Comparison of ENCODE assay signal across 9 mouse cellular contexts in genomic region chr1:62780068-62780761, GRCm38 (mm10).
A peak's percentile ranks its signal among the peaks of the same experiment; 100 is the strongest.
DNase-seq lines count a peak whose midpoint lies in the region; ATAC-seq and TF ChIP-seq lines count a peak whose summit lies in the region.
"Had no signal": no experiment of that assay in that cellular context is flagged by ENCODE, and none has a peak within 500 bp of the region (broad histone marks: within the 10 kb centered on the region; RNA-seq: fewer than 3 reads in every experiment).

No protein-coding gene starts in this region.

- H3K27me3 ChIP-seq in heart, embryonic 10.5 days (ENCODE audit: insufficient read depth, poor library complexity, severe bottlenecking) = no peaks in the 10 kb centered on the region
- no peaks in the 10 kb centered on the region for H3K27me3 ChIP-seq in heart, embryonic 16.5 days (ENCODE audit: control insufficient read depth, insufficient read depth, low read length)
- no peaks in the 10 kb centered on the region for H3K27me3 ChIP-seq in midbrain, embryonic 16.5 days (ENCODE audit: control insufficient read depth, insufficient read depth, low read depth, low read length)
- no peaks in the 10 kb centered on the region for H3K27me3 ChIP-seq in liver, postnatal 0 days (ENCODE audit: insufficient read depth, low read length)
- 0 out of 2 replicates have a peak, but pooled peaks cover 6% of the 10 kb centered on the region for H3K27me3 ChIP-seq in kidney, embryonic 16.5 days (ENCODE audit: insufficient read depth, low read length)

- intact Hi-C loops in heart, postnatal 36 days (cut with DNase I) = loop anchor here (10.0 kb wide), 1 partner anchor 1405 kb away; no protein-coding TSS in a partner anchor

- DNase-seq in heart, embryonic 10.5 days (ENCODE audit: low spot score) = no peak
- no peak for DNase-seq in heart, postnatal 36 days
- peak; percentile 25 for DNase-seq in R1 (ENCODE audit: low read depth, low spot score)
- DNase-seq in liver, postnatal 0 days = no peak
- no peak for DNase-seq in layer of hippocampus, adult 18-20 months (ENCODE audit: low spot score in 2 of 2)
- DNase-seq: lung, adult 18-20 months had no signal

- peak overlapping the region; percentile 59; the same call in 1 of the 2 replicates for H3K27ac ChIP-seq in heart, embryonic 10.5 days
- H3K27ac ChIP-seq in heart, embryonic 16.5 days (ENCODE audit: low read length) = no peak overlapping the region
- peak overlapping the region; percentile 38 for H3K27ac ChIP-seq in midbrain, embryonic 16.5 days (ENCODE audit: low read length)
- no peak overlapping the region for H3K27ac ChIP-seq in liver, postnatal 0 days (ENCODE audit: low read depth)
- no peak overlapping the region for H3K27ac ChIP-seq in kidney, embryonic 16.5 days (ENCODE audit: low read length)

- no peak overlapping the region for H3K4me2 ChIP-seq in heart, embryonic 16.5 days (ENCODE audit: low read depth, low read length)
- H3K4me2 ChIP-seq in midbrain, embryonic 16.5 days (ENCODE audit: low read length) = no peak overlapping the region
- no peak overlapping the region for H3K4me2 ChIP-seq in liver, postnatal 0 days (ENCODE audit: low read depth, low read length)
- no peak overlapping the region for H3K4me2 ChIP-seq in kidney, embryonic 16.5 days (replicated peaks; ENCODE audit: low read depth, low read length)

- WGBS in heart, embryonic 10.5 days = 23% methylated on average over 15 of the region's 15 CpGs
- 28% methylated on average over 15 of the region's 15 CpGs for WGBS in heart, embryonic 16.5 days
- 18% methylated on average over 15 of the region's 15 CpGs for WGBS in midbrain, embryonic 16.5 days
- 56% methylated on average over 15 of the region's 15 CpGs for WGBS in liver, postnatal 0 days (ENCODE audit: insufficient replicate concordance)
- whole genome bisulfite sequencing in kidney, embryonic 16.5 days = 25% methylated on average over 15 of the region's 15 CpGs

- no peak for TF ChIP-seq CTCF in liver, postnatal 0 days (IDR thresholded peaks at IDR 0.05; ENCODE audit: low read depth)

- no peaks in the 10 kb centered on the region for H3K9me3 ChIP-seq in heart, embryonic 10.5 days
- no peaks in the 10 kb centered on the region for H3K9me3 ChIP-seq in heart, embryonic 16.5 days (replicated peaks; ENCODE audit: control insufficient read depth, low read length)
- no peaks in the 10 kb centered on the region for H3K9me3 ChIP-seq in midbrain, embryonic 16.5 days (replicated peaks; ENCODE audit: control insufficient read depth, low read length, poor library complexity, severe bottlenecking)
- no peaks in the 10 kb centered on the region for H3K9me3 ChIP-seq in liver, postnatal 0 days (ENCODE audit: low read length)
- no peaks in the 10 kb centered on the region for H3K9me3 ChIP-seq in kidney, embryonic 16.5 days (ENCODE audit: low read length)

- peaks cover 64% of the 10 kb centered on the region for H3K4me1 ChIP-seq in heart, embryonic 10.5 days
- H3K4me1 ChIP-seq in heart, embryonic 16.5 days (ENCODE audit: control insufficient read depth, insufficient read depth, low read length) = peaks cover 25% of the 10 kb centered on the region
- peaks cover 16% of the 10 kb centered on the region; the same call in 1 of the 2 replicates for H3K4me1 ChIP-seq in midbrain, embryonic 16.5 days (ENCODE audit: control insufficient read depth, insufficient read depth, low read length)
- H3K4me1 ChIP-seq in liver, postnatal 0 days (ENCODE audit: insufficient read depth) = peaks cover 8% of the 10 kb centered on the region; the same call in 1 of the 2 replicates
- H3K4me1 ChIP-seq in kidney, embryonic 16.5 days (ENCODE audit: insufficient read depth, low read length) = peaks cover 18% of the 10 kb centered on the region

- 0 out of 2 replicates have a peak overlapping the region, but pooled peaks have one; percentile 27 for H3K9ac ChIP-seq in heart, embryonic 16.5 days (ENCODE audit: low read length)
- H3K9ac ChIP-seq in midbrain, embryonic 16.5 days (ENCODE audit: low read depth, low read length) = no peak overlapping the region
- H3K9ac ChIP-seq in liver, postnatal 0 days (replicated peaks) = no peak overlapping the region
- no peak overlapping the region for H3K9ac ChIP-seq in kidney, embryonic 16.5 days (replicated peaks; ENCODE audit: low read length)

- H3K36me3 ChIP-seq in heart, embryonic 10.5 days = 0 out of 2 replicates have a peak, but pooled peaks cover 2% of the 10 kb centered on the region
- no peaks in the 10 kb centered on the region for H3K36me3 ChIP-seq in heart, embryonic 16.5 days (ENCODE audit: control insufficient read depth, insufficient read depth)
- H3K36me3 ChIP-seq in midbrain, embryonic 16.5 days (ENCODE audit: control insufficient read depth, insufficient read depth, low read length) = no peaks in the 10 kb centered on the region
- H3K36me3 ChIP-seq in liver, postnatal 0 days (replicated peaks; ENCODE audit: insufficient read depth, low read length) = no peaks in the 10 kb centered on the region
- no peaks in the 10 kb centered on the region for H3K36me3 ChIP-seq in kidney, embryonic 16.5 days (ENCODE audit: insufficient read depth, low read length)

- H3K4me3 ChIP-seq in heart, embryonic 10.5 days = no peak overlapping the region
- no peak overlapping the region for H3K4me3 ChIP-seq in heart, embryonic 16.5 days (ENCODE audit: low read length)
- no peak overlapping the region for H3K4me3 ChIP-seq in midbrain, embryonic 16.5 days (ENCODE audit: low read depth, low read length)
- no peak overlapping the region for H3K4me3 ChIP-seq in liver, postnatal 0 days (ENCODE audit: low read depth, low read length)
- H3K4me3 ChIP-seq in kidney, embryonic 16.5 days (ENCODE audit: low read length) = no peak overlapping the region

- no peak for ATAC-seq in heart, embryonic 16.5 days (replicated peaks; ENCODE audit: extremely low read depth, insufficient read depth, low FRiP score)
- ATAC-seq in midbrain, embryonic 16.5 days = 0 out of 2 replicates have a peak, but pooled peaks have one; percentile 46
- no peak for ATAC-seq in liver, postnatal 0 days
- no peak for ATAC-seq in kidney, embryonic 16.5 days (ENCODE audit: low FRiP score, low TSS enrichment)

- no peak for TF ChIP-seq EP300 in liver, postnatal 0 days (IDR thresholded peaks at IDR 0.05; ENCODE audit: low read depth)

Comparison
In these comparisons a context has a peak if more than half of its experiments do, and no peak if none do; other contexts are left out.
1. H3K27ac ChIP-seq: peak in heart, embryonic 10.5 days (single experiment) and midbrain, embryonic 16.5 days (single experiment); none in heart, embryonic 16.5 days (single experiment), liver, postnatal 0 days (single experiment) and kidney, embryonic 16.5 days (single experiment).